Mouse (Mus musculus) gastrocnemius, adult 18-20 months (tissue): ENCODE data around the gene Snapc4. TPM values are rescaled to one million over a fixed set of nuclear protein-coding genes. Genes with fewer than 3 reads are reported as not detected.
A peak's percentile ranks its signal among the peaks of the same experiment; 100 is the strongest.

ENCODE experiments used
- DNase-seq: peaks from one replicate; pipeline ENCODE4 v3.0.0; 2021; ENCODE audit warnings: low spot score
- total RNA-seq, 2 experiments: library from RNA; stranded (reverse); gene quantifications; 2 replicates each; pipeline ENCODE4 v1.2.3; 2021

Gene Snapc4
- total RNA-seq, 2 experiments from 2014 or later, result 4.2 to 6.5 TPM

DNA sequence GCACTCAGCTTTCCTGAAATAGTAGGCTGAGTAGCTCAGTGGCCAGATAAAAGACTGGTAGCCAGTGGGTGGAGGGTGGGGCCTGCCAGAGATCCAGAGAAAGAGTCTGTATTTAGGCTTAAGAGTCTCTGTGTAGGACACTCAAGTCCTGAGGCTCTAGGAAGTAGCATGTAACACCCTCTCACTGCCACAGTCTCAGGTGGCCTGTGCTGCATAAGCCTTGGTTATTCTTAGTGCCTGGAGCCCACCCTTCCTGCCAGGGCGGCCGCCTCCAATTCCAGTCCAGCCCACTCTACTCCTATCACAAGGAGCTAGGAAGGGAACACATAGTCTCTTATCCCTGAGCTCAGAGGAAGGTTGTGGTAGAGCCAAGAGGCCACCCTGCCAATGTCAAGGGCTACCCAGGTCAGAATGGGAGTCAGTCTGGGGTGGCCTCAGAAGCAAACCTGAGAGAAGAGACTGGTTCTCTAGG, 38.9 kb downstream of the Snapc4 start:
- DNase-seq, result no peak

- no peak for DNase-seq
Measured at GRCm38 (mm10) chr2:26339204-26339551, 41.3 kb downstream of the Snapc4 start.

GRCm38 (mm10) chr2:26338302-26339203, 41.9 kb downstream of the Snapc4 start:
- DNase-seq, result no peak

GRCm38 (mm10) chr2:26330702-26331101, 49.8 kb downstream of the Snapc4 start:
- DNase-seq, result no peak

- DNase-seq, result no peak
Measured at GRCm38 (mm10) chr2:26330056-26330468, 50.4 kb downstream of the Snapc4 start.

GRCm38 (mm10) chr2:26329402-26329801, 51.1 kb downstream of the Snapc4 start:
- peak; percentile 42 for DNase-seq

GRCm38 (mm10) chr2:26327852-26328251, 52.6 kb downstream of the Snapc4 start:
- DNase-seq, result no peak

GRCm38 (mm10) chr2:26325386-26326181, 54.9 kb downstream of the Snapc4 start:
- DNase-seq, result peak; percentile 45

- DNase-seq, result no peak
Measured at GRCm38 (mm10) chr2:26324917-26325316, 55.5 kb downstream of the Snapc4 start.

- DNase-seq, result no peak
Measured at GRCm38 (mm10) chr2:26323589-26324325, 56.7 kb downstream of the Snapc4 start.

DNA sequence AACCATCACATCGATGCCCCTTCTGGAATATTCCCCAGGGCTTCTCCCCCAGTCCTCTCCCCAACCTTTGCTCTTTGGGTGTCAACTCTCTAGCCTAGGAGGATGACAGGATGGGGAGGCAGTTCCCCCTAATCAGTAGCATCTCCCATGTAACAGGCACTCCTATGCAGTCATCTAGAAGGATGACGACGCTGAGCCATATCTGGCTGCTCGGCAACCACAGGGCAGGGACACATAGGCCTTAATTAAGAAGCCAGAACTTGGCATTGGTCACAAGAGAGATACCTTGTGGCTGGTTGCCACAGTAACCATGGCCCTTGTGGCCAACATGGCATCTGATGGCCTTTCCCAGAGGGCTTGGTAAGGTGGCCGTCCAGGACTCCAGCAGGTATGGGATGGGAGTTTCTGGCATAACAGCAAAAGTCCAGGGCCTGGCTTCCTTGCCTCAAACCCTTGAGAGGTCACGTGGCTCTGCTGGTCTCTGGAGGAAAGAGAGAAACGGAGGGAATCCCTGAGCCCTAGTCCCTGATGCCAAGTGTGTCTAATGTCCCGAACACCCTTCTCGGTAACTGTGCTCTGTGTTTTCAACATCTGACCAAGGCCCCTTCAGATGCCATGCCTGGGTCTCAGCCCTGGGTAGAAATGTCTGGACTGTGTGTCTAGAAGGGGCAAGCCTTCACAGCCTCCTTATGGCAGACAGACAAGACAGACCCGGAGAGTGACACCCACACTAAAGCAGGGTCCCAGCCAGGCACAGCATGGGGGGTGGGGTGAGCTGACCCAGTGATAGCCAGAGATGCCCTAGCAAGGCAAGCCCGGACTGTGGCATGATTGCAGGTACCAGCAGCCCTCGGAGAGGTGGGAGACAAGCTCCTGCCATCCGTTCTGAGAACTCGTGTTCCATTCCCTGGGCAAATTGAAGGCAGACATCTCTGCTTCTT, 59.9 kb downstream of the Snapc4 start:
- no peak for DNase-seq

GRCm38 (mm10) chr2:26319519-26320244, 60.8 kb downstream of the Snapc4 start:
- DNase-seq, result no peak

- no peak for DNase-seq
Measured at GRCm38 (mm10) chr2:26319109-26319508, 61.3 kb downstream of the Snapc4 start.

- DNase-seq, result no peak
Measured at GRCm38 (mm10) chr2:26317991-26318672, 62.3 kb downstream of the Snapc4 start.

- DNase-seq, result no peak
Measured at GRCm38 (mm10) chr2:26317371-26317770, 63.1 kb downstream of the Snapc4 start.

GRCm38 (mm10) chr2:26316576-26317246, 63.7 kb downstream of the Snapc4 start:
- peak; percentile 49 for DNase-seq

DNA sequence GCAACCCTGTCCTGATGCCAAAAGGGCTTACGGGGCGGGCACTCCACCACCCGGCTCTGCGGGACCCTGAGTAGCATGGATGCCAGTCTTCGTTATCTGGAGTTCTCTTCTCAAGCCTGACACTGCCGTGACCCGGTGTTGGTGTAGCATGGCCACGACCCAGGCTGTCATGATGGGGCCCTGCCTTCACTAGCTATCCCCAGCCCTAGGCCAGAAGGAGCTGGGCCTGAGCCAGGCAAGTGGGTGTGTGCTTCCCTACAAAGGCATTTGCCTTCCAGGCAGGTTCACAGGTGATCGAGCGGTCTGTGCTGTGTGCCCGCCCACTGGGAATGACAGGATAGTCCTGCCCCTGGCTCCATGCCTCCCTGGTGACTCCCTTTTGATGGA, 64.5 kb downstream of the Snapc4 start:
- DNase-seq, result peak; percentile 39

GRCm38 (mm10) chr2:26315072-26315924, 65.2 kb downstream of the Snapc4 start, which contains the start of gene Gpsm1:
Gene Gpsm1, plus strand, starts transcription at chr2:26315515.
- peak; percentile 70 for DNase-seq
